ENCODE assay signal across 15 mouse cellular contexts in the genomic region with DNA sequence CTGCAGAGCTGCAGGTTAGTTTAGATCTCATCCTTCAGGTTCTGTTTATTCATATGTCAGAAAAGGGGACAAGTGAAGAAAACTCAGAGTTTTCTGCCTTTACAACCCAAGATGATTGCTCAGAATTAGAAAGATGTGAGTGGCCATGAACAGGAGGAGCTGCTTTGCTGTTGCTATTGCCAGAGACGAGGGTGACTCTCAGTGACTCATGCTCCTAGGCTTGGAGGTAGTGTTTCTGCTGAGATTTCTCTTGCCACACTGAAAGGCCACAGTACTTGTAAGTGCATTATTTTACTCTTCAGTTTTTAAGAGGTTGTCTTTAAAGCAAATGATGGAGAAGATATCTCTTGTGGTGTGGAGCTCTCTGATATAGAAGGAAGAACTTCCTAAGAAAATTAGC.
A peak's percentile ranks its signal among the peaks of the same experiment; 100 is the strongest.
DNase-seq lines count a peak whose midpoint lies in the region.
"Had no signal": no experiment of that assay in that cellular context is flagged by ENCODE, and none has a peak within 500 bp of the region (broad histone marks: within the 10 kb centered on the region; RNA-seq: fewer than 3 reads in every experiment).

No protein-coding gene starts in this region.

- peak; percentile 35 to 74 for DNase-seq in adrenal gland, adult (ENCODE audit: inconsistent age in 2 of 2, low spot score in 1 of 2)
- DNase-seq in adrenal gland, postnatal 25 days: no peak
- DNase-seq in adrenal gland, postnatal 36 days: peak; percentile 34 to 36
- DNase-seq in adrenal gland, adult 18-20 months (ENCODE audit: low spot score in 2 of 2): no peak
- DNase-seq in NIH3T3 (ENCODE audit: low read depth): peak; percentile 52
- DNase-seq in gastrocnemius, postnatal 10 days: no peak
- DNase-seq: adrenal gland, postnatal 10 days; B cell, adult 2 months; cerebellum, adult 11 months; cerebellum, adult 18-20 months; cerebellum, adult 8-10 months; cerebellum, adult 9-11 months; cerebellum, postnatal 14 days; cerebellum, postnatal 36 days; embryo, embryonic 11 days had no signal

Comparison
In these comparisons a context has a peak if more than half of its experiments do, and no peak if none do; other contexts are left out.
1. DNase-seq: peak in adrenal gland, adult (2 of 2), adrenal gland, postnatal 36 days (2 of 2) and NIH3T3 (single experiment); none in adrenal gland, postnatal 25 days (single experiment), adrenal gland, adult 18-20 months (0 of 2) and gastrocnemius, postnatal 10 days (single experiment).